Mouse (Mus musculus): ENCODE data around the gene Tmem98. TPM values are rescaled to one million over a fixed set of nuclear protein-coding genes. Genes with fewer than 3 reads are reported as not detected.

Tmem98 gene
- total and polyA plus RNA-seq, 3 experiments = 12.7 to 21.3 (median 18.4) TPM

DNA sequence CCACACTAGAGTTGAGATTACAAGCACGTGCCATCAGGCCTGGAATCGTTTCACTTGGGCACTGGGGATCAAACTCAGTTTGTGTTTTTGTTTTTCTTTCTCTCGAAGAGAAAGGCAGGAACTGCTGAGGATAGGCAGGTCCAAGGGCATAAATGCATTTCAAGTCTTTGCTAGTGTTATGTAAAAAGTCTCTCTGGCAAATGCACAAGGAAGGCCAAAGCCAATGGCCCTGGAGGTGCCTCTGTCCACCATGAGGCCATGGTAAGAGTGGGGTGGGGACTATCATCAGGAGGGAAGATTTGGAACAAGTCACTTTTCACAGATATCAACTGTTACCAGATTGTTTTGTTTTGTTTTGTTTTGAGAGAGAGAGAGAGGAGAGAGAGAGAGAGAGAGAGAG, 36.1 kb downstream of the Tmem98 start:
- Histone ChIP-seq H3K4me1 (ENCODE audit: control insufficient read depth in 1 of 2, insufficient read depth in 2 of 2) (no peaks in the 10 kb centered on the region), H3K27ac (ENCODE audit: insufficient read depth, low read depth) (no peak overlapping the region), H3K27me3 (replicated peaks) (peaks cover 89% of the 10 kb centered on the region), H3K36me3 (replicated peaks in 1 of 2; ENCODE audit: control insufficient read depth in 1 of 2, insufficient read depth in 1 of 2, low read length in 1 of 2) (no peaks in the 10 kb centered on the region), H3K4me2 (ENCODE audit: insufficient read depth, low read depth, poor library complexity, severe bottlenecking) (no peak overlapping the region), H3K9me3 (replicated peaks; ENCODE audit: low read length) (no peaks in the 10 kb centered on the region), H3K4me3 (replicated peaks in 1 of 3; ENCODE audit: low read depth in 2 of 3, low read length in 2 of 3, poor library complexity in 1 of 3) (no peak overlapping the region), H3K79me2 (replicated peaks; ENCODE audit: control insufficient read depth, extremely low read depth, insufficient read depth, poor library complexity, severe bottlenecking) (no peaks in the 10 kb centered on the region), H3K9ac (ENCODE audit: insufficient read depth, low read depth) (no peak overlapping the region)
- TF ChIP-seq TCF12 (IDR thresholded peaks at IDR 0.05; ENCODE audit: low read depth, low read length) (no peak), POLR2AphosphoS2 (IDR thresholded peaks at IDR 0.05; ENCODE audit: low read depth, low read length) (no peak)
- in situ Hi-C loops (cut with MboI; ENCODE audit: low pct_ligation_motif_present, low pct_unique_long_range_greater_than_20kb, low sequenced_read_pairs) = no loop called here
- dilution Hi-C loops (cut with MboI; ENCODE audit: extremely low pct_ligation_motif_present, extremely low pct_unique_long_range_greater_than_20kb, low sequenced_read_pairs) = no loop called here
- DNase-seq (ENCODE audit: extremely low read depth) = no peak

DNA sequence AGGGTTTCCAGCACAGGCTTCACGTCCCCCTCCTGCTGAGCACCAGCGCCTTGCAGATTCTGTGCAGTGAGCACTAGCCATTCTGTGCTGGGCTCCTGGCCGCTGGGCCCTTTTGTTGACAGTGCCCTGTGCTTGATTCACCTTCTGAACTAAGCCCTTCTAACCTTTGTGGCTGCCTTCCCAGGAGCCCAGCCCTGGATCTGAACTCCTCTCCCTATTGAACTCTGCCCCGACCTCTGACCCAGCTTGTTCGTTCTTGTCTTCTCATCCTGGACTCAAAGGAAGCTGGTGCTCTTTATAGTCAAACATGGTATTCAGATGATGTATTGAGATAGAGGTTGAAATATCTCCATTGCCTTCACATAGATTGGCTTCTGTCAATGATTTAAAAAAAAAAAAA, 38.2 kb downstream of the Tmem98 start:
- no peaks in the 10 kb centered on the region for H3K4me1 ChIP-seq (ENCODE audit: control insufficient read depth in 1 of 2, insufficient read depth in 2 of 2)
- H3K4me3 ChIP-seq (replicated peaks in 1 of 3; ENCODE audit: low read depth in 2 of 3, low read length in 2 of 3, poor library complexity in 1 of 3) = no peak overlapping the region
- H3K27me3 ChIP-seq (replicated peaks) = peaks cover 90% of the 10 kb centered on the region
- no peak for TF ChIP-seq E2F4 (IDR thresholded peaks at IDR 0.05; ENCODE audit: insufficient replicate concordance, low read depth, low read length)
- TF ChIP-seq MEF2A (IDR thresholded peaks at IDR 0.05; ENCODE audit: borderline replicate concordance, low read depth, low read length) = no peak
- TF ChIP-seq TBP (conservative IDR thresholded peaks at IDR 0.05; ENCODE audit: low read depth, low read length) = no peak
- no peak for TF ChIP-seq MYC (IDR thresholded peaks at IDR 0.05; ENCODE audit: low read depth, low read length)
- TF ChIP-seq MAFK (IDR thresholded peaks at IDR 0.05; ENCODE audit: insufficient replicate concordance, low read length) = no peak
- no peak for TF ChIP-seq IRF4 (IDR thresholded peaks at IDR 0.05; ENCODE audit: low read depth, low read length)
- no peak for TF ChIP-seq ZMIZ1 (IDR thresholded peaks at IDR 0.05; ENCODE audit: low read depth, low read length)
- no peak for TF ChIP-seq BHLHE40 (IDR thresholded peaks at IDR 0.05; ENCODE audit: low read depth, low read length)
- TF ChIP-seq ZNF384 (IDR thresholded peaks at IDR 0.05; ENCODE audit: low read depth, low read length) = no peak
- no peak for TF ChIP-seq RAD21 (IDR thresholded peaks at IDR 0.05; ENCODE audit: low read depth, low read length)
- TF ChIP-seq NRF1 (IDR thresholded peaks at IDR 0.05; ENCODE audit: low read depth, low read length) = no peak
- no peak for TF ChIP-seq POLR2AphosphoS2 (IDR thresholded peaks at IDR 0.05; ENCODE audit: low read depth, low read length)
- TF ChIP-seq SMC3 (IDR thresholded peaks at IDR 0.05; ENCODE audit: low read depth, low read length) = no peak
- TF ChIP-seq PAX5 (IDR thresholded peaks at IDR 0.05; ENCODE audit: low read length) = no peak
- TF ChIP-seq RCOR1 (conservative IDR thresholded peaks at IDR 0.05; ENCODE audit: low read depth, low read length) = no peak
- TF ChIP-seq KAT2A (IDR thresholded peaks at IDR 0.05; ENCODE audit: insufficient replicate concordance, low read length) = no peak
- TF ChIP-seq JUN (IDR thresholded peaks at IDR 0.05; ENCODE audit: insufficient read depth, low read depth, low read length) = no peak
- TF ChIP-seq EP300 (IDR thresholded peaks at IDR 0.05; ENCODE audit: low read length) = no peak
- no peak for TF ChIP-seq HCFC1 (IDR thresholded peaks at IDR 0.05; ENCODE audit: low read depth, low read length)
- no peak for TF ChIP-seq CHD2 (IDR thresholded peaks at IDR 0.05; ENCODE audit: low read length)
- no peaks in the 10 kb centered on the region for H3K79me2 ChIP-seq (replicated peaks; ENCODE audit: control insufficient read depth, extremely low read depth, insufficient read depth, poor library complexity, severe bottlenecking)
- no peak overlapping the region for H3K9ac ChIP-seq (ENCODE audit: insufficient read depth, low read depth)
- in situ Hi-C loops (cut with MboI; ENCODE audit: low pct_ligation_motif_present, low pct_unique_long_range_greater_than_20kb, low sequenced_read_pairs) = no loop called here
- no peak for DNase-seq (ENCODE audit: extremely low read depth)
- no peaks in the 10 kb centered on the region for H3K9me3 ChIP-seq (replicated peaks; ENCODE audit: low read length)
- dilution Hi-C loops (cut with MboI; ENCODE audit: extremely low pct_ligation_motif_present, extremely low pct_unique_long_range_greater_than_20kb, low sequenced_read_pairs) = no loop called here
- H3K4me2 ChIP-seq (ENCODE audit: insufficient read depth, low read depth, poor library complexity, severe bottlenecking) = no peak overlapping the region
- no peaks in the 10 kb centered on the region for H3K36me3 ChIP-seq (replicated peaks in 1 of 2; ENCODE audit: control insufficient read depth in 1 of 2, insufficient read depth in 1 of 2, low read length in 1 of 2)
- H3K27ac ChIP-seq (ENCODE audit: insufficient read depth, low read depth) = no peak overlapping the region
